Mouse (Mus musculus): Measurements from ENCODE around the gene Glt1d1.

- TF ChIP-seq CTCF (IDR thresholded peaks at IDR 0.05; ENCODE audit: low read depth) (no peak), EP300 (optimal IDR thresholded peaks at IDR 0.05) (no peak)
Observed at GRCm38 (mm10) chr5:127703609-127704180, 71.6 kb downstream of the Glt1d1 start.
